Mouse (Mus musculus) kidney, postnatal 0 days (tissue): Measurements from ENCODE around the gene Sh2b2. TPM values are rescaled to one million over a fixed set of nuclear protein-coding genes. Genes with fewer than 3 reads are reported as not detected.
"Not testable (repeated sequence)": the region's sequence is repeated elsewhere in the genome, so short reads cannot be mapped to it uniquely, and the experiment has no call there.

Source experiments
- ATAC-seq: fragments of 200-750 bp; cut with Nextera tagmentation; replicated peaks from 2 replicates; pipeline ENCODE4 v1.8.0; 2017; ENCODE audit warnings: low read depth, moderate number of reproducible peaks, moderate TSS enrichment, moderate library complexity; ENCODE audit not compliant: low FRiP score
- DNase-seq: peaks from one replicate; pipeline ENCODE4 v3.0.0-alpha.2; 2016; ENCODE audit warnings: low spot score
- H3K27ac ChIP-seq: fragments of 300-500 bp; sonication (generic); 2 replicates; pipeline ENCODE4 v1.5.1; 2014; ENCODE audit warnings: mild to moderate bottlenecking
- H3K27me3 ChIP-seq: fragments of 300-500 bp; sonication (generic); 2 replicates; pipeline ENCODE4 v1.6.1; 2014; ENCODE audit warnings: low read length, mixed read lengths; ENCODE audit not compliant: insufficient read depth
- H3K36me3 ChIP-seq: fragments of 300-500 bp; sonication (generic); 2 replicates; pipeline ENCODE4 v1.6.1; 2014; ENCODE audit warnings: low read length, mixed read lengths; ENCODE audit not compliant: insufficient read depth
- H3K4me1 ChIP-seq: fragments of 300-500 bp; sonication (generic); replicated peaks from 2 replicates; pipeline ENCODE4 v1.6.1; 2014; ENCODE audit warnings: antibody characterized with exemption, low read length, mixed read lengths; ENCODE audit not compliant: insufficient read depth
- H3K4me2 ChIP-seq: fragments of 300-500 bp; sonication (generic); 2 replicates; pipeline ENCODE4 v1.6.1; 2014; ENCODE audit warnings: mild to moderate bottlenecking, low read length, moderate library complexity, mixed read lengths
- H3K4me3 ChIP-seq: fragments of 300-500 bp; sonication (generic); replicated peaks from 2 replicates; pipeline ENCODE4 v1.5.1; 2014; ENCODE audit warnings: low read depth, low read length
- H3K9ac ChIP-seq: fragments of 300-500 bp; sonication (generic); 2 replicates; pipeline ENCODE4 v1.6.1; 2014; ENCODE audit warnings: low read depth, low read length
- H3K9me3 ChIP-seq: fragments of 300-500 bp; sonication (generic); replicated peaks from 2 replicates; pipeline ENCODE4 v1.6.1; 2016; ENCODE audit warnings: low read length, inconsistent platforms, mixed read lengths
- CTCF ChIP-seq: IDR thresholded peaks from 2 replicates; pipeline ENCODE4 v1.5.1; 2016; ENCODE audit warnings: antibody characterized with exemption, low read depth, mild to moderate bottlenecking, moderate library complexity
- WGBS: fragments of 180-500 bp; shearing (Covaris S2); extraction: QIAGEN DNeasy Blood & Tissue Kit; methylation state at CpG from one replicate; pipeline ENCODE4 v1.1.7; 2014; 5-methylcytosine and 5-hydroxymethylcytosine counted together
- polyA plus RNA-seq: library from polyadenylated mRNA; unstranded; fragments of >200 nt; fragmentation: Nextera tagmentation; extraction: Ambion mirVana; gene quantifications from 2 replicates; pipeline ENCODE4 v1.2.1, GENCODE M21; 2015

The Sh2b2 gene
- polyA plus RNA-seq, 1 experiment from 2014 or later, result 4.1 TPM

DNA sequence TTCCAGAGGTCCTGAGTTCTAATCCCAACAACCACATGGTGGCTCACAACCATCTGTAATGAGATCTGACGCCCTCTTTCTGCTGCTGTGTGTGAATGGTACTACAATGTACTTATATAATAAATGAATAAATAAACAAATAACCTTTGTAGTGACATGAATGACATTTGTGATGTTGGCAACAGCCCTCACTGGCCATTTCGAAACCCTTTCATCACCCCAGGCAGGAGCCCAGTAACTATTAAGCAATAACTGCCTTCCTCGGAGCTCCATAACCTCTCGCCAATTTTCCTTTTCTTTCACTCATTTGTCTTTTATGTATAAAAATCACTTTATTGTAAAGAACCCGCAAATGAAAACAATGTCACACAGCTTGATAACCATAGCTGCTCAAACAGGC is 32.6 kb downstream of the Sh2b2 start:
- no peaks in the 10 kb centered on the region for H3K9me3 ChIP-seq
- no peak for DNase-seq
- no peak for ATAC-seq
- no peaks in the 10 kb centered on the region for H3K36me3 ChIP-seq
- H3K27ac ChIP-seq, result no peak overlapping the region
- H3K4me2 ChIP-seq, result no peak overlapping the region
- 86% methylated on average over 5 of the region's 5 CpGs for WGBS
- H3K4me1 ChIP-seq, result no peaks in the 10 kb centered on the region
- TF ChIP-seq CTCF, result no peak
- no peak overlapping the region for H3K9ac ChIP-seq
- no peaks in the 10 kb centered on the region for H3K27me3 ChIP-seq
- no peak overlapping the region for H3K4me3 ChIP-seq

DNA sequence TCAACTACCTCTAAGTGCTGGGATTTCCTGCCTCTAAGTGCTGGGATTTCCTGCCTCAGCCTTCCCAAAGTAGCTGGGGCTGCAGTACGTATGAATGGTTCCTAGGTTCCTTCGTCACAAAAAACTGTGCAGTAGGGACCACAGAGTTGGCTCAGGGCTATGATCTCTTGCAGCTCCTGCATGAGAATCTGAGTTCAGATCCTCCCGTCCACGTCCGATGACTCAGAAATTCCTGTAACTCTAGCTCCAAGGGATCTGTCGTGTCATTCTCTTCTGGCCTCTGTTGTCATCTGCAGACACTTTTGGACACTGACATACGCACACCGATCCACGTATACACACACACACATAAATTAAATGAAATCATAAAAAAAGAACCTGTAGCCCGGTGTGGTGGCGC is 33.6 kb downstream of the Sh2b2 start:
- no peaks in the 10 kb centered on the region for H3K4me1 ChIP-seq
- no peak for ATAC-seq
- WGBS, result 85% methylated on average over 11 of the region's 11 CpGs

DNA sequence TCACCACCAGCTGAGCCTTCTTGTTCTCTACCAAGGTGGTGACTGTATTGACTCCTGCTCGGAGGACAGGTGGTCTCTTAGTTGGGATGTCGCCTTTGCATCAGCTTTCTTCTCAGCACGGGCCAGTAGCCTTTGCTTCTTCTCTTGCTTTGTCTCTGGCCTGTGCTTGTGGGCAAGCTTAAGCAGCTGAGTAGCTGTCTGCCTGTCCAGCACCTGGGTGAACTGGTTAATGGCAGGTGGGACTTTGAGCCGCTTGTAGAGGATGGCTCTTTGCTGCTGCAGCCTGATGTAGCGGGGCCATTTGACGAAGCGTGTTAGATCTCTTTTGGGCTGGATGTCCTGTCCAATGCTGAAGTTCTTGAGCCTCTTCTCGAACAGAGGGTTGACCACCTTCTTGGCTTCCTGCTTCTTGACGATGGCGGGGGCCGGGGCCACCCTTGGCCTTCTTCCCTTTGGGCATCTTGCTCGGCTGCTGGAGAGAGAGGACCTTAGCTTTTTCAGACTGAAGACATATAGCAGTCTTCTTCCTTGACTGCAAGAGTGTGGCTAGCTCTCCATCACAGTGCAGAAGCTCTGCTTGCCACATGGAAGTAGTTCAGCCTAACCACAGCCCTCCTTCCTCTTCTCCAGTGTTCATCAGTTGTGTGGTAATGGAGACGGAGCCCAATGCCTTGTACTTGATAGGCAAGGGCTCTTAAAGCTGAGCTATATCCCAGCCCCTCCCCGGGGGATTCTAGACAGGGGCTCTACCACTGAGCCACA is 34.8 kb downstream of the Sh2b2 start:
- H3K27ac ChIP-seq, ATAC-seq, H3K4me3 ChIP-seq, DNase-seq, H3K36me3 ChIP-seq, H3K4me2 ChIP-seq, H3K9me3 ChIP-seq, H3K27me3 ChIP-seq, H3K4me1 ChIP-seq, H3K9ac ChIP-seq: not testable (repeated sequence)
- 92% methylated on average over 14 of the region's 14 CpGs for WGBS

More for the DNA sequence above, 33.6 kb downstream of the Sh2b2 start:
- no peaks in the 10 kb centered on the region for H3K36me3 ChIP-seq
- no peak for TF ChIP-seq CTCF
- no peaks in the 10 kb centered on the region for H3K27me3 ChIP-seq
- no peak overlapping the region for H3K27ac ChIP-seq
- no peaks in the 10 kb centered on the region for H3K9me3 ChIP-seq
- DNase-seq, result no peak
- no peak overlapping the region for H3K9ac ChIP-seq
- no peak overlapping the region for H3K4me3 ChIP-seq
- H3K4me2 ChIP-seq, result no peak overlapping the region

DNA sequence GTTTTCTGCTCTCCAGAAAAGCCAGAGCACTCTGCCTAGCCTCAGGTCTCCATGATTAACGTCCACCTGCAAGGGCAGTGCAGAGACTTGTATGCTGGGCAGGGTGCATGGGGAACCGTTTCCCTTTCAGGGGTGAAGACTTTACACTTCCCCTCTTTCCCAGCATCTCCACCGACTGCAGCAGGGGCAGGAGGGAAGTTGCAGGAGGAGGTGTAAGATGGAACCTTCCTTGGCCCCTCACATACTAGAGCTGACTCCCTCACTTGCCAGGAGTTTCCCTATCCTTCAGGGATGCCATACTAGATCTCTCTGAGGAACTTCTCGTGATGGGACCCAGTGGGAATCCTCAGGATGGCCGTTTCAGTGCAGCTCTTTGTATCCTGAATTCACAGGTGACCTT is 35.8 kb downstream of the Sh2b2 start:
- no peak for ATAC-seq
- Histone ChIP-seq H3K4me1 (no peaks in the 10 kb centered on the region), H3K9ac (no peak overlapping the region), H3K36me3 (no peaks in the 10 kb centered on the region), H3K27me3 (no peaks in the 10 kb centered on the region), H3K4me3 (no peak overlapping the region), H3K9me3 (no peaks in the 10 kb centered on the region), H3K4me2 (no peak overlapping the region), H3K27ac (no peak overlapping the region)
- 64% methylated on average over 5 of the region's 5 CpGs for WGBS
- TF ChIP-seq CTCF, result no peak
- DNase-seq, result no peak

DNA sequence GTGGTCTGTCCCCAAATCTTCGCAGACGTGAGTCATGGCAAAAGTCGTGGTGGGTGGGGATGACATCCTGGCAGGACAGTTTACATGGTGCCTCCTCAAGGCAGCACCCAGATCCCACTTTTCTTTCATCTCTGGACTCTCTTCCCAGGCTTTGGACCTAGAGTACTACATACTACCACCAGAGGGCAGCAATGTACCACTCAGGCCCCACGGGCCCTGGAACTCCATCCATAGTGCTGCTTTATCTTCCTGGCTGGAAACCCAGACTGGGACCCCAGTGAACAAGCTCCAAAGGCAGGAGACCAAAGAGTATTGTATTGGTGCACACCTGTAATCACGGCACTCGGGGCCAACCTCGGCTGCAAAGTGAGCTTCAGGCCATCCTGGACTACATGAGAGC is 44.5 kb downstream of the Sh2b2 start:
- no peak overlapping the region for H3K4me2 ChIP-seq
- ATAC-seq, result no peak; the same call in 1 of the 2 replicates
- no peak overlapping the region for H3K9ac ChIP-seq
- H3K27me3 ChIP-seq, result no peaks in the 10 kb centered on the region
- peaks cover 6% of the 10 kb centered on the region for H3K4me1 ChIP-seq
- H3K4me3 ChIP-seq, result no peak overlapping the region
- TF ChIP-seq CTCF, result peak; percentile 96
- H3K36me3 ChIP-seq, result no peaks in the 10 kb centered on the region
- H3K9me3 ChIP-seq, result no peaks in the 10 kb centered on the region
- 31% methylated on average over 7 of the region's 7 CpGs for WGBS
- H3K27ac ChIP-seq, result no peak overlapping the region
- DNase-seq, result peak; percentile 91

DNA sequence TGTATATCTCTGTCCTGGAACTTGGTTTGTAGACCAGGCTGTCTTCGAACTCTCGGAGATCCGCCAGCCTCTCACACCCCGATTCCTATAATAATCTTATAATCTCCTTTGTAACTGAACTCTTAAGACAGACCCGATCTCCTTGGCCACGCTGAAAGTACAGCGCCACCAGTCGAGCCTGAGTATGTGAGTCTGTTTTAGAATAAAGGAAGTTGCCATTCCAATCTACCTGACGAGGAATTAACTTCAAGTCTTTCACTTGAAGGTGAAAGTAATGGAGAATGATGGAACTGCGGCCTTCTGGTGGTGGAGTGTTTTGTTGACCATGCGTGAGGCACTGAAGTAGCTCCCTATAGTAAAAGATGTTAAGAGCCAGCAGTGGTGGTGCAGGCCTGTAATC is 46.8 kb downstream of the Sh2b2 start:
- no peaks in the 10 kb centered on the region for H3K27me3 ChIP-seq
- peak; percentile 59 for DNase-seq
- H3K9me3 ChIP-seq, result no peaks in the 10 kb centered on the region
- H3K9ac ChIP-seq, result peak overlapping the region; percentile 29; the same call in 1 of the 2 replicates
- H3K4me1 ChIP-seq, result peaks cover 6% of the 10 kb centered on the region
- 25% methylated on average over 11 of the region's 11 CpGs for WGBS
- peak overlapping the region; percentile 90 for H3K27ac ChIP-seq
- peak overlapping the region; percentile 90 for H3K4me2 ChIP-seq
- no peak for ATAC-seq
- H3K4me3 ChIP-seq, result peak overlapping the region; percentile 97
- peaks cover 12% of the 10 kb centered on the region for H3K36me3 ChIP-seq
- peak; percentile 23; the same call in 1 of the 2 replicates for TF ChIP-seq CTCF
